Mouse (Mus musculus): ENCODE results near the gene Cdkn1a.
A peak's percentile ranks its signal among the peaks of the same experiment; 100 is the strongest.
"Not testable (repeated sequence)": the region's sequence is repeated elsewhere in the genome, so short reads cannot be mapped to it uniquely, and the experiment has no call there.

Cdkn1a gene

GRCm38 (mm10) chr17:29090776-29091175 lies at the start of gene Cdkn1a:
Gene Cdkn1a (plus strand): TSS chr17:29090976.
- DNase-seq (ENCODE audit: low spot score): no peak

GRCm38 (mm10) chr17:29041632-29042031 lies 49.1 kb upstream of the Cdkn1a start:
- not testable (repeated sequence) for DNase-seq (ENCODE audit: low spot score)

GRCm38 (mm10) chr17:29042569-29042968 lies 48.2 kb upstream of the Cdkn1a start:
- DNase-seq (ENCODE audit: low spot score): no peak

GRCm38 (mm10) chr17:29043583-29043982 lies 47.2 kb upstream of the Cdkn1a start:
- DNase-seq (ENCODE audit: low spot score): no peak

DNA sequence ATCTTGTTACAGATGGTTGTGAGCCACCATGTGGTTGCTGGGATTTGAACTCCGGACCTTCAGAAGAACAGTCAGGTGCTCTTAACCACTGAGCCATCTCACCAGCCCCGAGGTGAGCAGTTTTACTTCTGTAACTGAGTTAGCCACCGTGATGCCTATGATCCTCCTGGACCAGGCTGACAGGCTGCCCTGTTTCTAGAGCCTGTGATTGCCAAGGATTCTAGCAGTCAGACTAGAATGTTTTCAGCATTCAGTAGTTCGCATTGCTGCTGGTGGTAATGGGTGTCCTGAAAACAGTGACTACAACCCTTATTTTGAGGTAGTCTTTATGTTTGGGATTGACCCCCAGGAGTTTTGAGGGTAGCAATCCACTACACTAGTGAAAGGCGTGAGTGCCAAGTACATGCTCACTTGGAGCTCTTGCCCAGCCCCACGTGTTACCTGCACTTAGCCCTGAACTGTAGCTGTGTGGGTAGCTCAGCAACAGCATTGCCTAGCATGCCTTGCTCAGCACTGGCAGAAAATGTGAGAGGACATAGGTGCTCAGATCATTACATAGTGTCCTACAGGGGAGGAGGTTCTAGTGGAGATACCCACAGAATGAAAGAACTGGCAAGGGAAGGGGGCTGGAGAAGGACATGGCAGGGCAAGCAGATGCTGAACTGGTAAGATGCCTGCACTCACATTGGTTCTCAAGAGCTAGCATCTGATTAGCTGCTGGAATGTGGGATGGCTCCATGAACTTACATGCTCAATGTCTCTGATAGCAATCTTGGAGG lies 46.4 kb upstream of the Cdkn1a start:
- no peak for DNase-seq (ENCODE audit: low spot score)

GRCm38 (mm10) chr17:29044925-29045319 lies 45.9 kb upstream of the Cdkn1a start:
- no peak for DNase-seq (ENCODE audit: low spot score)

- peak; percentile 67 for DNase-seq (ENCODE audit: low spot score)
Measured at GRCm38 (mm10) chr17:29045741-29046530, 44.8 kb upstream of the Cdkn1a start.

- DNase-seq (ENCODE audit: low spot score): no peak
Measured at GRCm38 (mm10) chr17:29046863-29047262, 43.9 kb upstream of the Cdkn1a start.

DNA sequence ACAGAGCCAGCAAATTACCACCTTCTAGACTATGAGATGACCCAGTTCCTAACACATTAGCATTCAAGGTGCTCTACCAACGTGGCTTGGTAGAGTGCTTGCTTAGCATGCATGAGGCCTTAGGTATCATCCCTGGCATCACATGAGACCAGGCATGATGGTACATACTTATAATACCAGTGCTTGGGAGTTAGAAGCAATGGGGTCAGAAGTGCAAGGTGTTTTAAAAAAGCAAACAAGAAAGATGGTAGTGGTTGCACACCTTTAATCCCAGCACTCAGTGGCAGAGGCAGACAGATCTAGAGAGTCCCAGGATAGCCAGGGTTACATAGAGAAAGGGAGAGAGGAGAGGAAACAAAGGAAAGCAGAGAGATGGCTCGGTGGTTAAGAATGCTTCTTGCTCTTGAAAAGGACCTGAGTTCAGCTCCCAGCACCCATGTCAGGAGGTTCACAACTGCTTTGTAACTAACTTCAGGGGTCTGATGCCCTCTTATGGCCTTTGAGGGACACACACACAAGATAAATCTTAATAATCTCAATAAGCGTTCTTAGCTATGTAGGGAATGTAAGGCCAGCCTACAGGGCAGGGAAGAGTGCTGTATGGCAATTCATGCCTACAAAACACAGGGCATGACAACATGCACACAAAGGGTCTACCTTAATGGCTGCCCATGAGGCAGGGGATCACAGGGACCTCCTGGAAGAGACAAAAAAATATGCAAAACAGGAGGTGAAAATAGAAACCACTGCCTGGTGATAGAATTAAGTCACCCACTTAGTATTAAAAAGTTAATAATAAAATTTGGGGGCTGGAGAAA lies 42.9 kb upstream of the Cdkn1a start:
- DNase-seq (ENCODE audit: low spot score): no peak

- DNase-seq (ENCODE audit: low spot score): peak; percentile 86
Measured at GRCm38 (mm10) chr17:29048748-29049507, 41.8 kb upstream of the Cdkn1a start.

GRCm38 (mm10) chr17:29049508-29049889 lies 41.3 kb upstream of the Cdkn1a start:
- DNase-seq (ENCODE audit: low spot score): no peak

- no peak for DNase-seq (ENCODE audit: low spot score)
Measured at GRCm38 (mm10) chr17:29049923-29050322, 40.9 kb upstream of the Cdkn1a start.

GRCm38 (mm10) chr17:29050791-29051190 lies 40.0 kb upstream of the Cdkn1a start:
- DNase-seq (ENCODE audit: low spot score): no peak

GRCm38 (mm10) chr17:29053067-29053466 lies 37.7 kb upstream of the Cdkn1a start:
- DNase-seq (ENCODE audit: low spot score): no peak

DNA sequence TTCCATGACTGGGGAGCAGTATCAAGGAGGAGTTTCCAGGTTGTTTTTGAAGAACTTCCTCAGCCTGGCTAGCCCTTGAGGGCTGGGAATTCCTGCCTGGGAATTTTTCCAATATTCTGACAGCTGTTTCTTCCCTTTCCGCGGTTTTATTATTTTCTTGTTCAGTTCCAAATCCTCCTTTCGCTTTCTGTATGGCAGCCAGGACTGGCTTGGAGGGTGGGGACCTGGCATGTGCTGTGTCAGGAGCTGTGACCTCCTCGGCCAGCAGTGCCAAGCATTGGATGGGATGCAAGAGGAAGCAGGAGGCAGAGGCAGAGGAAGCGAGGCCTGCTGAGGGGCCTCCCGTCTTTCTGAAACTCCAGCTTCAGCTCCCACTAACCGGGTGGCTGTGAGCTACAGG lies 36.9 kb upstream of the Cdkn1a start:
- DNase-seq (ENCODE audit: low spot score): peak; percentile 61

GRCm38 (mm10) chr17:29054429-29054828 lies 36.3 kb upstream of the Cdkn1a start:
- no peak for DNase-seq (ENCODE audit: low spot score)

DNA sequence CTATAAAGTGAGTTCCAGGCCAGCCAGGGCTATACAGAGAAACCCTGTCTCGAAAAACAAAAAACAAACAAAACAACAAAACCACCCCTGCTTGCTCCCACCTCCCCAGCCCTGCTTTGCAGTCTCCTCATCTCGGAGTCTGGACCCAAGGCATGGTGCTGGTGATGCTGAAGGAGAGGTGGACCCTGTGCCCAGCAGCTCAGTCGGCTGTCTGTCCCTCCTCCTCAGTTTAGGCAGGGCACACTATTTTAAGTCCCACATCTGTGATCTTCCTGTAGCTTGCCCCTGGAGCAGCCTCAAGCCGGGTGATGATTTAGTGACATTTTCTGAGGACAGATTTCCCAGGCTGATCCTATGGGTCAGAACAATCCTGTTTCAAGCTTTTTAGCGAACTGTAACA lies 35.2 kb upstream of the Cdkn1a start:
- DNase-seq (ENCODE audit: low spot score): no peak

- DNase-seq (ENCODE audit: low spot score): no peak
Measured at GRCm38 (mm10) chr17:29056207-29056606, 34.6 kb upstream of the Cdkn1a start.

DNA sequence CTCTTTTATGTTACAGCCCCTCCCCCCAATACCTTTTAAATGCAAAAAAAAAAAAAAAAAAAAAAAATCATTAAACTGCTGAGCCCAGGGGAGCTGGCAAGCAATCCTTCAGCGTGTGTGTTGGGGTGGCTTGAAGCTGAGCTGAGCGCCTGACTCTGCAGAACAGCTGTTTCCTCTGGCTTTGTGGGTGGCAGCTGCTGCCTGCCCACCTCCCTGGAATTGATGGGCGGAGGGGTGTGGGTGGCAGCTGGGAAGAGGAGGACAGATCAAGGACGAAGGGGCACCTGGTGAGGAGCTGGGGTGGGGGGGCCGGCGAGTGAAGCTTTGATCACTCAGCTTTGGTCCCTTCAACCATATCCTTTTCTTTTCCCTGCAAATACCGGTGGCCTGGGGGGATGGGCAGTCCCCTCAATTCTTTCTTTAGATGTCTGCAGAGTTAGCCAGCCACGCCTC lies 34.1 kb upstream of the Cdkn1a start:
- no peak for DNase-seq (ENCODE audit: low spot score)

- no peak for DNase-seq (ENCODE audit: low spot score)
Measured at GRCm38 (mm10) chr17:29057361-29057890, 33.4 kb upstream of the Cdkn1a start.

GRCm38 (mm10) chr17:29057961-29058360 lies 32.8 kb upstream of the Cdkn1a start:
- DNase-seq (ENCODE audit: low spot score): peak; percentile 48

Measured in urinary bladder, postnatal 14 days (tissue).